Mouse (Mus musculus) lung, postnatal 0 days (tissue): ENCODE data around the gene Fam50a. TPM values are rescaled to one million over a fixed set of nuclear protein-coding genes. Genes with fewer than 3 reads are reported as not detected.
A peak's percentile ranks its signal among the peaks of the same experiment; 100 is the strongest.

Experiments used
- ATAC-seq: fragments of 200-750 bp; cut with Nextera tagmentation; 2 replicates; pipeline ENCODE4 v1.8.0; 2017; ENCODE audit warnings: moderate library complexity
- DNase-seq: peaks from one replicate; pipeline ENCODE4 v3.0.0-alpha.2; 2016; ENCODE audit warnings: low spot score
- H3K27ac ChIP-seq: fragments of 300-500 bp; sonication (generic); 2 replicates; pipeline ENCODE4 v1.5.1; 2014; ENCODE audit warnings: antibody characterized with exemption, mild to moderate bottlenecking, low read length, mixed read lengths
- H3K27me3 ChIP-seq: fragments of 300-500 bp; sonication (generic); replicated peaks from 2 replicates; pipeline ENCODE4 v1.6.1; 2014; ENCODE audit warnings: low read length, mixed read lengths; ENCODE audit not compliant: insufficient read depth
- H3K36me3 ChIP-seq: fragments of 300-500 bp; sonication (generic); 2 replicates; pipeline ENCODE4 v1.6.1; 2014; ENCODE audit warnings: low read length, mixed read lengths; ENCODE audit not compliant: insufficient read depth
- H3K4me1 ChIP-seq: fragments of 300-500 bp; sonication (generic); 2 replicates; pipeline ENCODE4 v1.6.1; 2014; ENCODE audit warnings: antibody characterized with exemption, low read depth, low read length, mixed read lengths; ENCODE audit not compliant: insufficient read depth
- H3K4me2 ChIP-seq: fragments of 300-500 bp; sonication (generic); replicated peaks from 2 replicates; pipeline ENCODE4 v1.6.1; 2014; ENCODE audit warnings: low read depth, mild to moderate bottlenecking, low read length, moderate library complexity, mixed read lengths
- H3K4me3 ChIP-seq: fragments of 300-500 bp; sonication (generic); 2 replicates; pipeline ENCODE4 v1.5.1; 2014; ENCODE audit warnings: low read depth, low read length
- H3K9ac ChIP-seq: fragments of 300-500 bp; sonication (generic); replicated peaks from 2 replicates; pipeline ENCODE4 v1.6.1; 2014; ENCODE audit warnings: low read depth, mild to moderate bottlenecking
- H3K9me3 ChIP-seq: fragments of 300-500 bp; sonication (generic); 2 replicates; pipeline ENCODE4 v1.6.1; 2016; ENCODE audit warnings: low read length, mixed read lengths
- CTCF ChIP-seq: IDR thresholded peaks from 2 replicates; pipeline ENCODE4 v1.5.1; 2016; ENCODE audit warnings: antibody characterized with exemption, mild to moderate bottlenecking
- EP300 ChIP-seq: IDR thresholded peaks from 2 replicates; pipeline ENCODE4 v1.6.1; 2016; ENCODE audit warnings: antibody characterized with exemption, mild to moderate bottlenecking, control low read depth
- WGBS: fragments of 180-500 bp; shearing (Covaris S2); extraction: QIAGEN DNeasy Blood & Tissue Kit; methylation state at CpG from one replicate; pipeline ENCODE4 v1.1.7; 2014; 5-methylcytosine and 5-hydroxymethylcytosine counted together
- polyA plus RNA-seq: library from polyadenylated mRNA; unstranded; fragments of >200 nt; fragmentation: Nextera tagmentation; extraction: Ambion mirVana; gene quantifications from 2 replicates; pipeline ENCODE4 v1.2.1, GENCODE M21; 2015

Gene Fam50a
- 47.1 and 49.6 TPM in 2 replicates for polyA plus RNA-seq

DNA sequence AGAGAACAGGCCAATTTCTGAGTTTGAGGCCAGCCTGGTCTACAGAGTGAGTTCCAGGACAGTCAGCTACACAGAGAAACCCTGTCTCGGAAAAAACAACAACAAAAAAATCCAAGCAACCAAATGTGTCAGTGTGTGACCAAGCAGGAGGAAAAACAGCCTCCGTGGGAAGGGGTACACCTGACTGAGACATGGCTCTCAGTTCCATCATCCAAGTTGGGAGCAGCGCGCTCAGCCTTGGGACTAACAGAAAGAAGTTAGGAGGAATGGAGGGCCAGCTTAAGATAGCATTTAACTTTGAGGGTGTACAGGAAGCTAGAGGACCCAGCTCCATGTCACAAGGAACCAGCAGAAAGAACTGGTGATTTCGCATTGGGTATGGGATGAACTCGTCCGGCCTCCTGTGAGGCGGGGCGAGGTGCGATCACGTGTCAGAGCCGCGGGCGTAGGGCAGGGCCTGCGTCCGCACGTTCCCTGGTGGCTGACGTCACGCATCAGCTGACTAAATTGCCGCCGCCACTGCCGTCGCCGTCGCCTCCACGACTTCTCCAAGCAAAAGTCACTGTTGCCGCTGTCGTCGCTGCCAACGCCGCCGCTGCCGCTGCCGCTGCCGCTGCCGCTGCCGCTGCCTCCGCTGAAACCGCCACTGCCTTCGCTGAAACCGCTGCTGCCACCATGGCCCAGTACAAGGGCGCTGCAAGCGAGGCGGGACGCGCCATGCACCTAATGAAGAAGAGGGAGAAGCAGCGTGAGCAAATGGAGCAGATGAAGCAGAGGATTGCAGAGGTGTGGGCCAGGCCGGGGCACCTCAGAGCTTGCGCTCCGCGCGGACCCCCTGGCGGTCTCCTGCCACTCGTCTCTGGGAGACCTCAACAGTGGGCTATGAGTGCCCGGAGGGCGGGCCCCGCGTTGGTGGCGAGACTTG, at the start of gene Fam50a:
Gene Fam50a, plus strand, starts transcription at position 494 of the 925 bp plus-strand sequence.
- Histone ChIP-seq H3K9ac (peak within 1 kb of the TSS; percentile 70), H3K4me2 (peak within 1 kb of the TSS; percentile 66), H3K27ac (peak within 1 kb of the TSS; percentile 83), H3K4me1 (no peaks in the 10 kb centered on the region), H3K4me3 (peak within 1 kb of the TSS; percentile 54), H3K27me3 (no peaks in the 10 kb centered on the region), H3K9me3 (no peaks in the 10 kb centered on the region), H3K36me3 (no peaks in the 10 kb centered on the region)
- WGBS, result 11% methylated on average over 46 of the region's 59 CpGs
- no peak for TF ChIP-seq EP300
- TF ChIP-seq CTCF, result peak; percentile 19; the same call in 1 of the 2 replicates
- ATAC-seq (peak; percentile 99), DNase-seq (peak; percentile 94)

DNA sequence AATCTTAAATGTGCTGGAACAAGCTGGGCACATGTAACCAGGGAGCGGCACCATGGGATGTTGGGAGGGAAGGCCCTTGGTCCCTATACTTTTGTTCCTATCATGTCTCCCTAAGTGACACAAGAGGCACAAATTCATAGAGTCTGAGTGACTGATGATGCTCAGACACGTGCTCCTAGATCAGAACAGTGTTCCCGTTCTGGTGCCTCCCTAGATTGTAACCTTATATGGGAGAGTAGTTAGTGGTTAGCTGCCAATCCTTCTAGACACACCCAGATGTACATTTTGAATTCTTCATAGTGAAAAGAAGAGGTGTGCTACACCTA, 43.1 kb upstream of the Fam50a start:
- Histone ChIP-seq H3K4me1 (no peaks in the 10 kb centered on the region), H3K9me3 (no peaks in the 10 kb centered on the region), H3K4me3 (peak overlapping the region; percentile 54), H3K4me2 (peak overlapping the region; percentile 49), H3K27me3 (no peaks in the 10 kb centered on the region), H3K36me3 (no peaks in the 10 kb centered on the region), H3K27ac (peak overlapping the region; percentile 90), H3K9ac (no peak overlapping the region)
- no peak for TF ChIP-seq EP300
- TF ChIP-seq CTCF, result no peak
- WGBS, result 14% methylated on average over 3 of the region's 3 CpGs
- peak; percentile 60 for ATAC-seq
- DNase-seq, result peak; percentile 87

DNA sequence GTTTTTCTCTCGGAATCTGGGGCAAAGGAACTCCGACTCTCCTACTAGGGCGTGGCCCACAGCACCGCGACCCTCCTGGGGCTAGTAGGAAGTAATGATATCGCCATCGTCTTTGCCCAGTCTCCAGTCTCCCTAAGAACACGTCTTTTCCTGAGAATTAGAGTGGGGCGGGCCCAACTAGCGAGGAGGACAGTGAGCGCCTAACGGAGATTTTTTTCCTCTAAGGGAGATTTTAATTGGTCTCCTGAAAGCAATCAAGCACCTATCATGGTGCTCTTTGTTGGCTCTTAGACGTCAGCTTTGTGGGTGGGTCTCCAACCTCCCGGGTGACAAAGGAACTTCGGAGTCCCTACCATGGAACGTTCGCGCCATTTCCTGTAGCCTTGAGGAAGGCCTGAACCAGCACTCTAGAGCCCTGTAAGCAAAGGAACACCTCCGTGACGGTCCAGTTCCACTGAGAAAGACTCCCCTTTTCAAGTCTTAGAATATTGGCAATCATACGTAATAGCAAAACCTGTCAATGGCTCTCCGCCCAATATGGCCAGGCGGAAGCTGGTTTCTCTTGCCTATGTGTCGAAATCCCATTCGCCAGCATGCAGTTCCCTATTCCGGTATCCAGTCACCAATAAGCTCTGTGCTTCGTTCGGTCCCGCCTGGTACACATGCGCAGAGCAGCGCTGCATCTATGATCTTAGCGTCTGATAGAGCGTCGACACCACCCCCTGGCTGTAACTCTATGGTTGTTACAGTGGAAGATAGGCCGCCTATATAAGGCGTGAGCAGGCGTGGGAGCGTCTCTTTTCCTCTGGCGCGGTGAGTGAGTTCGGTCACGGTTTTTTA, 42.6 kb upstream of the Fam50a start, which contains the start of gene Rpl10:
Gene Rpl10, plus strand, starts transcription at position 751 of the 840 bp plus-strand sequence.
- H3K4me1 ChIP-seq, result no peaks in the 10 kb centered on the region
- H3K9me3 ChIP-seq, result no peaks in the 10 kb centered on the region
- DNase-seq (peak; percentile 97), ATAC-seq (peak; percentile 92)
- H3K4me3 ChIP-seq, result peak within 1 kb of the TSS; percentile 54
- TF ChIP-seq EP300, result peak; percentile 79
- TF ChIP-seq CTCF, result peak; percentile 68
- H3K36me3 ChIP-seq, result no peaks in the 10 kb centered on the region
- peak within 1 kb of the TSS; percentile 49 for H3K4me2 ChIP-seq
- WGBS, result 17% methylated on average over 38 of the region's 42 CpGs
- H3K9ac ChIP-seq, result peak within 1 kb of the TSS; percentile 63
- H3K27me3 ChIP-seq, result no peaks in the 10 kb centered on the region
- peak within 1 kb of the TSS; percentile 90 for H3K27ac ChIP-seq

DNA sequence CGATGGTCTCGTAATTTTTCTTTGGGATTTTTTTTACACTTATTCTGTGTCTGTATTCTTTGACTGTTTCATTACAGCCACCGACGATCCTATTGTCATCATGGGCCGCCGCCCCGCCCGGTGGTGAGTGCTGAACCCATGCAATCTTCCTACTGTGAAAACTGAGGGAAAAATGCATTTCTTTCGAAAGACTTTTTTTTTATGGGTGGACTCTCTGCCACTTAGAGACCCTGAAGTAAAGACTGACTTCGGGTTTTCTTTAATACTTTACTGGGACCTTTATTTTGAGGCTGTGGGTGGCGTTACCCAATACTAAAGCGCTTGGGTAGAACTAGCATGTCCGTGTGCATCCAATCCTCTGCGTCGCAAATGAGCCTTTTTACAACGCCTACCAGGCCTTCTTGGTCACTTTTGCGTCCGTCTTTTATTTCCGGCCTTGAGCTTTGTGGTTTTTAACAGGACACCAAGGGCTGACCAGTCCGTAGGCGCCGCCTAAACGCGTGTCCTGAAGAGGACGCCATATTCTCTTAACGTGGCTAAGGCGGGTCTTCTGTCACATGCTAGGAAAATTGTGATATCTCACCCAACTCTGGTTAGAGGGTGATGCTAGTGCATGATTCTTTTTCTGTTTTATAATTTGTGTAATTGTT, 41.8 kb upstream of the Fam50a start:
- TF ChIP-seq EP300, result no peak
- peak; percentile 21; the same call in 1 of the 2 replicates for TF ChIP-seq CTCF
- H3K9me3 ChIP-seq, result no peaks in the 10 kb centered on the region
- peak overlapping the region; percentile 63 for H3K9ac ChIP-seq
- no peaks in the 10 kb centered on the region for H3K27me3 ChIP-seq
- 9% methylated on average over 26 of the region's 27 CpGs for WGBS
- H3K4me3 ChIP-seq, result peak overlapping the region; percentile 54
- H3K4me1 ChIP-seq, result no peaks in the 10 kb centered on the region
- peak; percentile 63 for DNase-seq
- peak overlapping the region; percentile 49 for H3K4me2 ChIP-seq
- ATAC-seq, result peak; percentile 4; the same call in 1 of the 2 replicates
- no peaks in the 10 kb centered on the region for H3K36me3 ChIP-seq
- peak overlapping the region; percentile 66 for H3K27ac ChIP-seq

DNA sequence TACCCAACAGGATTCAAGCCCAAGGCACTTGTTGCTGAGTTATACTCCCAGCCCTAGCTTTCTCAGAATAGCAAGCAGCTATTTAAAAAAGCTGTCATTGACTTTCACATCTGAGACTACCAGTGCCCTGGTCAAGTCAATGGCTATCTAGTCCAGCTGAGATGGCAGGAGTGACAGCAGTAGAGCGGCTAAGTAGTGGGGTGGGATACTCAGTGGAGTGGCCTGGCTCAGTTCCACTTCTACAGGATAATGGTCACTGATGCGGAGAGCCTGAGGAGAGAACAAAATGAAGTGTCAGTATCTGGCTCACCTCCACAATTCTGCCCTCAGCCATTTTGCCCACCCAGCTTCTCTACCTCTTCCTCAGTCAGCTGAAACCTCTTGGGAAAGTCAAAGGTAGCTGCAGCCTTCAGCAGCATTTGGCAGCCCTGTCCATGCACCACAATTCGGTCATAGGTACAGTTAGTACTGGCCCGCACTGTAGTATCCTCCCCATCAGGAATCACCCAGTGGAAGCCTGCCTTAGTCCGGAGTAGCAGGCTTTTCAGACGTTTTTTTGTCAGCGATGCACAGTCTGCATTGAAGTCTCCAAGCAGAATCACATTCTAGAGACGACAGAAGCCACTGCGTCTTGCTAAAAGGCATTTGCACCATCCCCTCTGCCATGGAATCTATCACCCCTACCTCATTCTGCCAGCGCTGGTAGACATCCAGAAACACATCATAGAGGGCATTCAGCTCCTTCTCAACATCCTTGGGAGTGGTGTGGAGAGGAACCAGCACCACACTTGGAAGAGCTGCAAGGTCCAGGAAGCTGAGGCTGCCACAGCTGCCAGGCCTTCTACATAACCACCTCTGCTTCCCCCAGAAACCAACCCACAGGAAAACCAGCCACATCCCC, 39.2 kb upstream of the Fam50a start:
- no peak overlapping the region for H3K4me3 ChIP-seq
- 21% methylated on average over 10 of the region's 10 CpGs for WGBS

More for the DNA sequence above, 39.2 kb upstream of the Fam50a start:
- ATAC-seq (no peak), DNase-seq (no peak)
- H3K4me2 ChIP-seq, result no peak overlapping the region
- H3K27ac ChIP-seq, result no peak overlapping the region
- H3K36me3 ChIP-seq, result no peaks in the 10 kb centered on the region
- TF ChIP-seq CTCF, result no peak
- TF ChIP-seq EP300, result no peak
- no peaks in the 10 kb centered on the region for H3K9me3 ChIP-seq
- H3K9ac ChIP-seq, result no peak overlapping the region
- no peaks in the 10 kb centered on the region for H3K27me3 ChIP-seq
- H3K4me1 ChIP-seq, result no peaks in the 10 kb centered on the region
